Mouse (Mus musculus) testis, adult 2 months (tissue): ENCODE data around the gene Plxnb3. TPM values are rescaled to one million over a fixed set of nuclear protein-coding genes. Genes with fewer than 3 reads are reported as not detected.
"Not testable (repeated sequence)": the region's sequence is repeated elsewhere in the genome, so short reads cannot be mapped to it uniquely, and the experiment has no call there.

Experiments
- H3K27ac ChIP-seq: fragments of 200-500 bp; 2 replicates; pipeline ENCODE4 v1.5.1; 2012; ENCODE audit warnings: low read depth, low read length; ENCODE audit not compliant: control insufficient read depth, insufficient read depth
- H3K27me3 ChIP-seq: fragments of 200-500 bp; 2 replicates; pipeline ENCODE4 v1.6.1; 2012; ENCODE audit warnings: mild to moderate bottlenecking, low read length, moderate library complexity; ENCODE audit not compliant: control insufficient read depth, insufficient read depth
- H3K36me3 ChIP-seq: fragments of 200-500 bp; 2 replicates; pipeline ENCODE4 v1.6.1; 2012; ENCODE audit warnings: mild to moderate bottlenecking, low read length; ENCODE audit not compliant: control insufficient read depth, insufficient read depth
- H3K4me1 ChIP-seq: fragments of 200-500 bp; 2 replicates; pipeline ENCODE4 v1.6.1; 2012; ENCODE audit warnings: low read length; ENCODE audit not compliant: control insufficient read depth, insufficient read depth
- H3K4me3 ChIP-seq: fragments of 200-500 bp; 2 replicates; pipeline ENCODE4 v1.5.1; 2012; ENCODE audit warnings: low read depth, mild to moderate bottlenecking, low read length, moderate library complexity, mixed read lengths; ENCODE audit not compliant: control insufficient read depth
- CTCF ChIP-seq: fragments of 200-500 bp; IDR thresholded peaks from 2 replicates; pipeline ENCODE4 v1.5.1; 2012; ENCODE audit warnings: low read depth, mild to moderate bottlenecking, inconsistent platforms, low read length, moderate library complexity; ENCODE audit not compliant: control insufficient read depth, insufficient read depth, insufficient replicate concordance
- POLR2A ChIP-seq: fragments of 200-500 bp; IDR thresholded peaks from 2 replicates; pipeline ENCODE4 v1.6.1; 2012; ENCODE audit warnings: low read depth, mild to moderate bottlenecking, inconsistent platforms, low read length, moderate library complexity; ENCODE audit not compliant: control insufficient read depth
- polyA plus RNA-seq: library from polyadenylated mRNA; depleted of rRNA; stranded (reverse); fragments of >200 nt; gene quantifications from 2 replicates; pipeline ENCODE4 v1.2.3, GENCODE M21; 2012

Plxnb3 gene
- polyA plus RNA-seq, 1 experiment, result 0.06 TPM

GRCm38 (mm10) chrX:73718686-73719362 is 38.1 kb upstream of the Plxnb3 start:
- H3K4me3 ChIP-seq, result peak overlapping the region; percentile 91
- TF ChIP-seq CTCF (no peak), POLR2A (no peak)
- peaks cover 10% of the 10 kb centered on the region for H3K4me1 ChIP-seq
- H3K27ac ChIP-seq, result peak overlapping the region; percentile 46
- no peaks in the 10 kb centered on the region for H3K27me3 ChIP-seq
- no peaks in the 10 kb centered on the region for H3K36me3 ChIP-seq

GRCm38 (mm10) chrX:73730908-73731307 is 26.0 kb upstream of the Plxnb3 start:
- no peaks in the 10 kb centered on the region for H3K36me3 ChIP-seq
- no peak overlapping the region for H3K27ac ChIP-seq
- no peaks in the 10 kb centered on the region for H3K4me1 ChIP-seq
- H3K4me3 ChIP-seq, result no peak overlapping the region
- no peaks in the 10 kb centered on the region for H3K27me3 ChIP-seq
- TF ChIP-seq CTCF, result no peak
- no peak for TF ChIP-seq POLR2A

GRCm38 (mm10) chrX:73738155-73738554 is 18.7 kb upstream of the Plxnb3 start:
- Histone ChIP-seq H3K4me1 (no peaks in the 10 kb centered on the region), H3K27me3 (no peaks in the 10 kb centered on the region), H3K4me3 (no peak overlapping the region), H3K36me3 (no peaks in the 10 kb centered on the region), H3K27ac (no peak overlapping the region)
- TF ChIP-seq POLR2A (no peak), CTCF (no peak)

- H3K27ac ChIP-seq, result no peak overlapping the region
- TF ChIP-seq CTCF, result no peak
- no peak for TF ChIP-seq POLR2A
Measured at GRCm38 (mm10) chrX:73739151-73739550, 17.7 kb upstream of the Plxnb3 start.

GRCm38 (mm10) chrX:73739841-73740240 is 17.0 kb upstream of the Plxnb3 start:
- not testable (repeated sequence) for H3K4me1 ChIP-seq, H3K27ac ChIP-seq, H3K4me3 ChIP-seq, H3K36me3 ChIP-seq, H3K27me3 ChIP-seq

More at GRCm38 (mm10) chrX:73739151-73739550, 17.7 kb upstream of the Plxnb3 start:
- Histone ChIP-seq H3K36me3 (no peaks in the 10 kb centered on the region), H3K27me3 (no peaks in the 10 kb centered on the region), H3K4me3 (no peak overlapping the region), H3K4me1 (no peaks in the 10 kb centered on the region)

GRCm38 (mm10) chrX:73744774-73745481 is 12.0 kb upstream of the Plxnb3 start:
- Histone ChIP-seq H3K4me1 (no peaks in the 10 kb centered on the region), H3K4me3 (no peak overlapping the region), H3K27ac (no peak overlapping the region), H3K36me3 (no peaks in the 10 kb centered on the region), H3K27me3 (no peaks in the 10 kb centered on the region)
- TF ChIP-seq CTCF (no peak), POLR2A (no peak)

- H3K27me3 ChIP-seq, result no peaks in the 10 kb centered on the region
Measured at GRCm38 (mm10) chrX:73748977-73749376, 7.9 kb upstream of the Plxnb3 start.

GRCm38 (mm10) chrX:73758611-73759290 is 1.9 kb downstream of the Plxnb3 start:
- no peak overlapping the region for H3K27ac ChIP-seq
- no peaks in the 10 kb centered on the region for H3K4me1 ChIP-seq
- TF ChIP-seq CTCF (no peak), POLR2A (no peak)
- H3K36me3 ChIP-seq, result no peaks in the 10 kb centered on the region
- no peaks in the 10 kb centered on the region for H3K27me3 ChIP-seq
- no peak overlapping the region for H3K4me3 ChIP-seq

More at GRCm38 (mm10) chrX:73748977-73749376, 7.9 kb upstream of the Plxnb3 start:
- no peak overlapping the region for H3K27ac ChIP-seq
- no peak overlapping the region for H3K4me3 ChIP-seq
- TF ChIP-seq CTCF, result no peak
- no peak for TF ChIP-seq POLR2A
- no peaks in the 10 kb centered on the region for H3K36me3 ChIP-seq
- no peaks in the 10 kb centered on the region for H3K4me1 ChIP-seq
